Mouse (Mus musculus) left cerebral cortex, postnatal 14 days (tissue): ENCODE results near the gene Myo1a. TPM values are rescaled to one million over a fixed set of nuclear protein-coding genes. Genes with fewer than 3 reads are reported as not detected.
A peak's percentile ranks its signal among the peaks of the same experiment; 100 is the strongest.

ENCODE experiments used
- DNase-seq, 2 experiments: peaks; one replicate each; pipeline ENCODE4 v3.0.0; 2021 to 2022; ENCODE audit warnings: low spot score in 2 of 2, mixed read lengths in 1 of 2
- intact Hi-C: fragments of 180-260 bp; cut with DNase I; formaldehyde crosslinking; loops from one replicate; pipeline ENCODE4 v1.15.1; 2025
- total RNA-seq, 2 experiments: library from RNA; stranded (reverse); gene quantifications; 2 replicates each; pipeline ENCODE4 v1.2.3; 2021

The Myo1a gene
- total RNA-seq, 2 experiments from 2014 or later: 0.21 to 0.51 TPM

- no peak for DNase-seq
These were observed 30.8 kb upstream of the Myo1a start for GRCm38 (mm10) chr10:127674046-127674655.

GRCm38 (mm10) chr10:127674794-127675522 is 30.0 kb upstream of the Myo1a start:
- intact Hi-C loops: loop anchor here (5.0 to 10.0 kb wide), 4 partner anchors 33 to 330 kb away; partner anchors contain the start of genes Hsd17b6 and Stat6
- peak; percentile 97 to 99 for DNase-seq

More at GRCm38 (mm10) chr10:127674046-127674655, 30.8 kb upstream of the Myo1a start:
- intact Hi-C loops: loop anchor here (10.0 kb wide), 1 partner anchor 331 kb away; the partner anchor contains the start of gene Hsd17b6

GRCm38 (mm10) chr10:127675859-127676398 is 29.0 kb upstream of the Myo1a start:
- no peak for DNase-seq
- intact Hi-C loops: loop anchor here (5.0 to 10.0 kb wide), 4 partner anchors 34 to 329 kb away; partner anchors contain the start of genes Hsd17b6 and Stat6

- peak; percentile 93 to 98 for DNase-seq
- intact Hi-C loops: loop anchor here (5.0 to 10.0 kb wide), 4 partner anchors 35 to 328 kb away; partner anchors contain the start of genes Hsd17b6 and Stat6
These were observed 28.1 kb upstream of the Myo1a start for GRCm38 (mm10) chr10:127676691-127677548.

GRCm38 (mm10) chr10:127677591-127678336 is 27.2 kb upstream of the Myo1a start:
- intact Hi-C loops: loop anchor here (5.0 to 10.0 kb wide), 4 partner anchors 35 to 327 kb away; partner anchors contain the start of genes Hsd17b6 and Stat6
- DNase-seq: peak; percentile 65 to 81

GRCm38 (mm10) chr10:127679208-127679607 is 25.8 kb upstream of the Myo1a start:
- no peak for DNase-seq
- intact Hi-C loops: loop anchor here (5.0 to 10.0 kb wide), 4 partner anchors 37 to 326 kb away; partner anchors contain the start of genes Hsd17b6 and Stat6

- no peak for DNase-seq
- intact Hi-C loops: loop anchor here (5.0 to 10.0 kb wide), 4 partner anchors 38 to 325 kb away; partner anchors contain the start of genes Hsd17b6 and Stat6
These were observed 25.1 kb upstream of the Myo1a start for GRCm38 (mm10) chr10:127679881-127680280.

GRCm38 (mm10) chr10:127682886-127683285 is 22.1 kb upstream of the Myo1a start:
- intact Hi-C loops: no loop called here
- DNase-seq: no peak

GRCm38 (mm10) chr10:127691053-127691452 is 13.9 kb upstream of the Myo1a start:
- intact Hi-C loops: no loop called here

GRCm38 (mm10) chr10:127694636-127695035 is 10.3 kb upstream of the Myo1a start:
- intact Hi-C loops: loop anchor here (2.0 to 5.0 kb wide), 2 partner anchors 38 to 243 kb away; no protein-coding TSS in a partner anchor
- peak in 1 of 2 experiments; percentile 50 for DNase-seq

More at GRCm38 (mm10) chr10:127691053-127691452, 13.9 kb upstream of the Myo1a start:
- no peak for DNase-seq

- intact Hi-C loops: loop anchor here (2.0 to 5.0 kb wide), 2 partner anchors 37 to 242 kb away; no protein-coding TSS in a partner anchor
- no peak for DNase-seq
These were observed 9.2 kb upstream of the Myo1a start for GRCm38 (mm10) chr10:127695775-127696174.

- no peak for DNase-seq
- intact Hi-C loops: loop anchor here (5.0 kb wide), 1 partner anchor 238 kb away; no protein-coding TSS in a partner anchor
These were observed 6.0 kb upstream of the Myo1a start for GRCm38 (mm10) chr10:127698966-127699365.

GRCm38 (mm10) chr10:127703299-127703698 is 1.7 kb upstream of the Myo1a start:
- no peak for DNase-seq
- intact Hi-C loops: no loop called here

GRCm38 (mm10) chr10:127704293-127704692 is 677 bp upstream of the Myo1a start:
- no peak for DNase-seq
- intact Hi-C loops: no loop called here

- intact Hi-C loops: no loop called here
- no peak for DNase-seq
These were observed 813 bp downstream of the Myo1a start for GRCm38 (mm10) chr10:127705783-127706182.

- no peak for DNase-seq
- intact Hi-C loops: no loop called here
These were observed 2.8 kb downstream of the Myo1a start for GRCm38 (mm10) chr10:127707721-127708120.

GRCm38 (mm10) chr10:127708850-127709370 is 3.9 kb downstream of the Myo1a start:
- intact Hi-C loops: no loop called here
- no peak for DNase-seq

- intact Hi-C loops: no loop called here
- no peak for DNase-seq
These were observed 5.4 kb downstream of the Myo1a start for GRCm38 (mm10) chr10:127710331-127710730.
